Mouse (Mus musculus) megakaryocyte, embryonic 14.5 days (primary cell): ENCODE measurements at regions not wholly inside any gene's neighbourhood (a gene's known extent, or its start where the extent isn't known, plus 50 kb on each side); places are given as distances from the start of the nearest gene placed in this dataset.

Experiments used
- H3K27me3 ChIP-seq: replicated peaks from 2 replicates; pipeline ENCODE3; 2012; ENCODE audit warnings: inconsistent platforms
- H3K36me3 ChIP-seq: replicated peaks from 2 replicates; pipeline ENCODE3; 2012; ENCODE audit warnings: low read length, inconsistent platforms, mixed read lengths
- H3K4me1 ChIP-seq: 2 replicates; pipeline ENCODE4 v1.6.1; 2012; ENCODE audit warnings: inconsistent platforms
- H3K4me3 ChIP-seq: replicated peaks from 2 replicates; pipeline ENCODE3; 2012; ENCODE audit warnings: moderate library complexity, mild to moderate bottlenecking, inconsistent platforms
- H3K9me3 ChIP-seq: 2 replicates; pipeline ENCODE4 v1.6.1; 2012; ENCODE audit warnings: inconsistent platforms
- FLI1 ChIP-seq: IDR thresholded peaks from 2 replicates; pipeline ENCODE4 v1.6.1; 2012; ENCODE audit warnings: low read length, inconsistent platforms, mixed read lengths
- GATA1 ChIP-seq: IDR thresholded peaks from 3 replicates; pipeline ENCODE4 v1.6.1; 2012; ENCODE audit warnings: mixed read lengths, low read length, inconsistent platforms, borderline replicate concordance

- Histone ChIP-seq H3K4me1 (no peaks in the 10 kb centered on the region), H3K36me3 (no peaks in the 10 kb centered on the region), H3K9me3 (no peaks in the 10 kb centered on the region), H3K27me3 (peaks cover 2% of the 10 kb centered on the region), H3K4me3 (no peak overlapping the region)
- no peak for TF ChIP-seq FLI1
These were observed 430.3 kb downstream of the Zfp536 start for GRCm38 (mm10) chr7:37343021-37343593.

DNA sequence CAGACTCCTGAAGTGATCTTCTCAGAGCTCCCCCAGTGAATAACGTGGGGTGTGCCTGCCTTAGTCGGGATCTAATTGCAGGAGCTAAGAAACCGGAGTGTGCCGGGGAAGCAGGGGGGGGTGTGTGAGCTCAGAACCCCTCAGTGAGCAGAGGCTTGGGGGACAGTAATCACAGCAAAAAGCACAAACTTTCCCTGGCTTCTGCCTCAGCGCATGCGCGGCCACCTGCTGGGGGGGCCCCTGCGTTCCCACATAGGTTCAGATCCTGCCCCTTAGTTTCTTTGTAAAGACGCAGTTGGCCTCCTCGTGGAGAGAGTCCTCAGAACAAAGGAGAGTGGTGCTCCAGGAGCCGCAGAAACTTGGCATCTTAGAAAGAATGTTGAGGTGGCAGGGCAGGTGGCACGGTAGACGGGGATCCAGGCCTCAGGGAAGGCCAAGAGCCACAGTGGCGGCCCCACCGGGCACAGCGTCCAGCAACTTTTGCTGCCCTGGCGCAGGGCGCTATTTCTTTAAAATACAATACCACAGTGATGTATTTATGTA, 429.7 kb downstream of the Zfp536 start:
- peaks cover 2% of the 10 kb centered on the region for H3K27me3 ChIP-seq
- TF ChIP-seq GATA1 = no peak
- TF ChIP-seq FLI1 = no peak
- no peaks in the 10 kb centered on the region for H3K9me3 ChIP-seq
- no peak overlapping the region for H3K4me3 ChIP-seq
- H3K36me3 ChIP-seq = no peaks in the 10 kb centered on the region
- H3K4me1 ChIP-seq = no peaks in the 10 kb centered on the region

DNA sequence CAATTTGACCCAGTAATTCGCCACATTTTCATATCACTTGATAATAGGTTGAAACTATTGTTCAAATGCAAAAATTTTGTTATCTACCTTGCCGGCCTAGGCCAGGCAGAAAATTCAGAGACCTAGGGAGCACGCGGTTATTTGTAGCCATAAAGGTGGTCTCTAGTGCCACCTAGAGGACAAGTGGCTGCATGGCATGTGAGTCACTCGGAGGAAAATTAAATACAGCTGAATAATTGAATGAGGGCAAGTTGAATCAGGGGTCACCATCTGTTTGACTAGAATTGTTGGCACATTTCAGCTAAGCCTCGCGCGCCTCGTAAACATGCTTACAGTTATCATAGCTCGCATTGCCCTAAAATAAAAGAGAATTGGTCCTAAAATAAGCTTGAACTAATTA, 427.4 kb downstream of the Zfp536 start:
- peaks cover 2% of the 10 kb centered on the region for H3K27me3 ChIP-seq
- no peak for TF ChIP-seq FLI1
- TF ChIP-seq GATA1 = no peak
- H3K36me3 ChIP-seq = no peaks in the 10 kb centered on the region
- H3K4me3 ChIP-seq = no peak overlapping the region
- no peaks in the 10 kb centered on the region for H3K9me3 ChIP-seq
- H3K4me1 ChIP-seq = no peaks in the 10 kb centered on the region

GRCm38 (mm10) chr7:37357647-37358395, 415.6 kb downstream of the Zfp536 start:
- H3K4me1 ChIP-seq = peaks cover 3% of the 10 kb centered on the region; the same call in 1 of the 2 replicates
- H3K27me3 ChIP-seq = peaks cover 16% of the 10 kb centered on the region
- no peaks in the 10 kb centered on the region for H3K9me3 ChIP-seq
- H3K4me3 ChIP-seq = no peak overlapping the region
- TF ChIP-seq FLI1 (no peak), GATA1 (no peak)
- H3K36me3 ChIP-seq = no peaks in the 10 kb centered on the region

DNA sequence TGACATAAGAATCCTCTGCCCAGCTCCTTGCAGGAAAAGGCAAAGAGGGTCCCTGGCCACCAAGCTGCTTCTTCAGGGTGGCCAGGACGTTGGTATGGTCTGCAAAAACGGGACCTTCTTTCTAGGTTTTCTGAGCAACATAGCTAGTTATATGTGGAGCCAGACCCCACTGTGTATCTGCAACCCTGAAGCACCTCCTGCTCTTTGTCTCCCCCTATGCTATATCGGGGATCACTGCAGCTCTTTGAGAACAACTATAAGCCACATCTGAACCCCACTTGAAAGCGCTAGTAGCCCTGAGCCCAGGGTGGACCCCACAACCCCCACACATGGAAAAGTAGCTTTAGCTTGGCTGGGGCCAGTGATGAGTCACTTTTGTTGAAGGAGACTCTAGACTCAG, 414.9 kb downstream of the Zfp536 start:
- TF ChIP-seq GATA1 (no peak), FLI1 (no peak)
- no peaks in the 10 kb centered on the region for H3K9me3 ChIP-seq

DNA sequence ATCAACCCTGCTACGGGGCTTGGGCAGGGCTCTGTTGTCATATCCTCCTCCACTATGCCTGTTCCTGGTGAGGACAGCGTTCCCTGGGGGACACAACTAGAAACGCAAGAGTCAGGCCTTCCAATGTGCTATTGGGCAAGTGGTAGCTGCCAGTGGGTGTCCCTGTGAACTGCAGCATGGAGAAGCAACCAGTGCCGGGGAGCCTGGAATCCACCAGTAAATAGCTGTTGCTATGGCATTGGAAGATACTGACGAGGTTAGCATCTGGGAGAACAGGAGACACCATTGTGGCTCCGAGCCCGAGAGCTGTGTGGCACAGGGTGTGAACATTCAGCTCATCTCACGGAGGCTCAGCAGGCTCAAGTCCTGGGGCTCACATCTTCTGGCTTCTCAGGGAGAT, 414.0 kb downstream of the Zfp536 start:
- H3K4me1 ChIP-seq = peaks cover 3% of the 10 kb centered on the region; the same call in 1 of the 2 replicates
- peaks cover 16% of the 10 kb centered on the region for H3K27me3 ChIP-seq
- H3K9me3 ChIP-seq = no peaks in the 10 kb centered on the region
- TF ChIP-seq GATA1 (no peak), FLI1 (no peak)
- no peaks in the 10 kb centered on the region for H3K36me3 ChIP-seq
- H3K4me3 ChIP-seq = no peak overlapping the region

More for the DNA sequence above, 414.9 kb downstream of the Zfp536 start:
- H3K4me3 ChIP-seq = no peak overlapping the region
- H3K4me1 ChIP-seq = peaks cover 3% of the 10 kb centered on the region; the same call in 1 of the 2 replicates
- H3K36me3 ChIP-seq = no peaks in the 10 kb centered on the region
- H3K27me3 ChIP-seq = peaks cover 16% of the 10 kb centered on the region

DNA sequence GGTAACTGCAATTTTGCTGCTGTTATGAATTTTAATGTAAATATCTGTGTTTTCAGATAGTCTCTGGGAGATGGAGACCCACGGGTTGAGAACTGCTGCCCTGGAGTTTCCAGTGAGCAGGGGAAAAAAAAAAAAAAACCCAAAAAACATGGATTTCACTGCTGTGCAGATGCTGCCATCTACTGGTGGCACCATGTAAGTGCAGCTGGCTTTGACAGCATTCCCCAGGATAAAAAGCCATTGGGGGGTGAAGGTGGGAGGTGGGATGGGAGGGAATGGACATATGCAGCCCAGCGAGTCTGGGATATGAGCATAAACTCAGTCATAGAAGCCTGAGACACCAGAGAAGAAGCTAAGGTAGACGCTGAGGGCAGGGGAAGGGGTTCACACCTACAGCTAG, 413.3 kb downstream of the Zfp536 start:
- Histone ChIP-seq H3K9me3 (no peaks in the 10 kb centered on the region), H3K4me1 (peaks cover 3% of the 10 kb centered on the region; the same call in 1 of the 2 replicates), H3K36me3 (no peaks in the 10 kb centered on the region), H3K27me3 (peaks cover 16% of the 10 kb centered on the region), H3K4me3 (no peak overlapping the region)
- TF ChIP-seq GATA1 (no peak), FLI1 (no peak)

GRCm38 (mm10) chr7:37361802-37362441, 411.5 kb downstream of the Zfp536 start:
- TF ChIP-seq FLI1 (no peak), GATA1 (no peak)
- Histone ChIP-seq H3K36me3 (no peaks in the 10 kb centered on the region), H3K4me1 (peaks cover 3% of the 10 kb centered on the region; the same call in 1 of the 2 replicates), H3K27me3 (peaks cover 16% of the 10 kb centered on the region), H3K4me3 (no peak overlapping the region), H3K9me3 (no peaks in the 10 kb centered on the region)

GRCm38 (mm10) chr7:37362879-37363278, 410.6 kb downstream of the Zfp536 start:
- Histone ChIP-seq H3K9me3 (no peaks in the 10 kb centered on the region), H3K36me3 (no peaks in the 10 kb centered on the region), H3K4me3 (no peak overlapping the region), H3K4me1 (no peaks in the 10 kb centered on the region; the same call in 1 of the 2 replicates), H3K27me3 (peaks cover 16% of the 10 kb centered on the region)
- no peak for TF ChIP-seq FLI1
- TF ChIP-seq GATA1 = no peak

DNA sequence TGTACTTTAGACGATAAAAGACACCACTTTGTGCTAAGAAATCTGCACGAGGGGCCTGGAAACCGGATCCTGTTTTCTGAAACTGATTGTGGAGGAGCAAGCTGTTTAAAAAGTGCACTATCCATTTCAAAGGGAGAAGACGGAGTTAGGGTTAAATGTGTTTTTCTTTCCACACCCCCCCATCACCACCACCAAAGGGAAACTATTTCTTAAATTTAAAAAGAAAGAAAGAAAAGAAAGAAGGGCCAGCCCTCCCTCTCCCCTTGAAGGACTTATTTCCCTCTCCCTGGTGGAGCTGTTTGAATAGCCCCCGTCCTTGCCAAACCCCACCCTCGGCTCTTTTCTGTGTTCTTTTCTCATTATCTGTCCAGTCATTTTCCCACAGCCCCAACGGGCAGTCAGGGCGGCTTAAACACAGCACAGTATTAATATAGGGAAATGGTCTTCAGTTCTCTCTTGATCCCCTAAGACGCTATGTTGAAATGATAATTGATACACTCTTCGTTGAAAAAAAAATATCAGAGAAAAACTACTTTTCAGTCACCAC, 409.7 kb downstream of the Zfp536 start:
- no peak overlapping the region for H3K4me3 ChIP-seq
- no peaks in the 10 kb centered on the region for H3K36me3 ChIP-seq
- no peaks in the 10 kb centered on the region for H3K9me3 ChIP-seq
- peaks cover 16% of the 10 kb centered on the region for H3K27me3 ChIP-seq
- H3K4me1 ChIP-seq = no peaks in the 10 kb centered on the region
- TF ChIP-seq GATA1 (no peak), FLI1 (no peak)
